Mouse (Mus musculus): ENCODE results near the gene Fosl2.

DNA sequence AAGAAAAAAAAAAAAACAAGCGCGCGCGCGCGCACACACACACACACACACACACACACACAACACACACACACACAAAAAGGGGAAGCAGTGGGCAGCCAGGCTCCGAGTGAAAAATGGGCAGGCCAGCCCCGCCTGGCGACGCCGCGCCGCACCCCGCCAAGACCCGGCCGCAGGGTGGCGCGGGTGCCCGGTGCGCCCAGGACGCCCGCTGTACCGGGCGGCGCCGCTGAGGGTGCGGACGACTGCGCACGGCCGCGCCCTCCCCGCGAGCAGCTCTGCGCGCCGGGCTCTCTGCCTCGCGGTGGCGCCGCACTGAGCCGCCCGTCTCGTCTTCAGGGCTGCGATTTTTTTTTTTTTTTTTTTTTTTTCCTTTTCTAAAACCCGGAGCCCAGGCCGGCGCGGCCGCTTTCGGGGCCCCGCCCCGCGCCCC lies 682 bp upstream of the Fosl2 start:
- TF ChIP-seq POLR2A (IDR thresholded peaks at IDR 0.05; ENCODE audit: control insufficient read depth, extremely low read depth, insufficient read depth, low read length, poor library complexity) (no peak), CTCF (IDR thresholded peaks at IDR 0.05; ENCODE audit: borderline replicate concordance, control insufficient read depth, extremely low read depth, insufficient read depth, low read length, poor library complexity) (0 out of 2 replicates have a peak, but pooled peaks have one; percentile 35)
